Mouse (Mus musculus) midbrain, postnatal 0 days (tissue): ENCODE results near the gene Rpl36al. TPM values are rescaled to one million over a fixed set of nuclear protein-coding genes. Genes with fewer than 3 reads are reported as not detected.

Experiments used
- ATAC-seq: fragments of 200-750 bp; cut with Nextera tagmentation; 2 replicates; pipeline ENCODE4 v1.8.0; 2017; ENCODE audit warnings: moderate number of reproducible peaks, mild to moderate bottlenecking, moderate TSS enrichment, moderate library complexity; ENCODE audit not compliant: low FRiP score
- DNase-seq: peaks from one replicate; pipeline ENCODE4 v3.0.0-alpha.2; 2015; ENCODE audit warnings: low spot score
- H3K27ac ChIP-seq: fragments of 300-500 bp; sonication (generic); 2 replicates; pipeline ENCODE4 v1.5.1; 2014; ENCODE audit warnings: low read depth, mild to moderate bottlenecking, low read length, mixed read lengths
- H3K27me3 ChIP-seq: fragments of 300-500 bp; sonication (generic); 2 replicates; pipeline ENCODE4 v1.6.1; 2014; ENCODE audit warnings: low read length, control low read depth, mixed read lengths; ENCODE audit not compliant: insufficient read depth
- H3K36me3 ChIP-seq: fragments of 300-500 bp; sonication (generic); 2 replicates; pipeline ENCODE4 v1.6.1; 2014; ENCODE audit warnings: low read length, control low read depth, mixed read lengths; ENCODE audit not compliant: insufficient read depth
- H3K4me1 ChIP-seq: fragments of 300-500 bp; sonication (generic); 2 replicates; pipeline ENCODE4 v1.6.1; 2014; ENCODE audit warnings: mild to moderate bottlenecking, control low read depth, antibody characterized with exemption, low read length, mixed read lengths; ENCODE audit not compliant: insufficient read depth
- H3K4me2 ChIP-seq: fragments of 300-500 bp; sonication (generic); 2 replicates; pipeline ENCODE4 v1.6.1; 2014; ENCODE audit warnings: low read depth, mild to moderate bottlenecking, low read length, mixed read lengths; ENCODE audit not compliant: poor library complexity, severe bottlenecking
- H3K4me3 ChIP-seq: fragments of 300-500 bp; sonication (generic); 2 replicates; pipeline ENCODE4 v1.5.1; 2014; ENCODE audit warnings: low read depth, mild to moderate bottlenecking, low read length, moderate library complexity
- H3K9ac ChIP-seq: fragments of 300-500 bp; sonication (generic); replicated peaks from 2 replicates; pipeline ENCODE4 v1.6.1; 2014; ENCODE audit warnings: mild to moderate bottlenecking, low read length, moderate library complexity, mixed read lengths; ENCODE audit not compliant: poor library complexity, severe bottlenecking
- H3K9me3 ChIP-seq: fragments of 300-500 bp; sonication (generic); 2 replicates; pipeline ENCODE4 v1.6.1; 2016; ENCODE audit warnings: low read length, control low read depth
- CTCF ChIP-seq: IDR thresholded peaks from 2 replicates; pipeline ENCODE4 v1.5.1; 2016; ENCODE audit warnings: antibody characterized with exemption, mild to moderate bottlenecking
- WGBS: fragments of 180-500 bp; shearing (Covaris S2); extraction: QIAGEN DNeasy Blood & Tissue Kit; methylation state at CpG from one replicate; pipeline ENCODE4 v1.1.7; 2014; 5-methylcytosine and 5-hydroxymethylcytosine counted together
- polyA plus RNA-seq: library from polyadenylated mRNA; unstranded; fragments of >200 nt; fragmentation: Nextera tagmentation; extraction: Ambion mirVana; gene quantifications from 2 replicates; pipeline ENCODE4 v1.2.1, GENCODE M21; 2015
- total RNA-seq: library from RNA; depleted of rRNA; stranded (reverse); fragments of >200 nt; gene quantifications from 2 replicates; pipeline ENCODE4 v1.2.3, GENCODE M21; 2014

Gene Rpl36al
- total and polyA plus RNA-seq, 2 experiments from 2014 or later, result 117 to 392 TPM

DNA sequence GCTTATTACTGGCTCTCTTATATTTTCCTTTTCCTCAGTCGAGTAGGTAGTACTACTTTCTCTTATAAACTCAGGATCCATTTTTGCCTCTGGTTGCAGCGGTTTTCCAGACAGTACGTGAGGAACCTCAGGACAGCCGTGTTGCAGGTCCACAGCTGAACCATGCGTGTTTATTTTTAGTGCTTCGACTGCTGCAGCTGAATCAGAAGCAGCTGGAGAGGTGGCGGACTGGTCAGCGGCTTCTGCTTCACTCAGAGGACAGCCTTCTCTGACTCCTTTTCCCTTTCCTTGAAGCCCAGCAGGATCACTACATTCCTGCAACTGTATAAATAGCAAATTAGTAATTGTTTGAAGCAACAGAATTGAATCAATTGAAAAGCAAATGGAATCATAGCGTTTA is 6.2 kb upstream of the Rpl36al start:
- Histone ChIP-seq H3K4me3 (no peak overlapping the region), H3K9ac (no peak overlapping the region), H3K4me1 (peaks cover 12% of the 10 kb centered on the region), H3K27ac (no peak overlapping the region), H3K36me3 (no peaks in the 10 kb centered on the region), H3K4me2 (no peak overlapping the region), H3K9me3 (no peaks in the 10 kb centered on the region), H3K27me3 (no peaks in the 10 kb centered on the region)
- WGBS, result 92% methylated on average over 9 of the region's 9 CpGs
- ATAC-seq (no peak), DNase-seq (no peak)
- TF ChIP-seq CTCF, result no peak

DNA sequence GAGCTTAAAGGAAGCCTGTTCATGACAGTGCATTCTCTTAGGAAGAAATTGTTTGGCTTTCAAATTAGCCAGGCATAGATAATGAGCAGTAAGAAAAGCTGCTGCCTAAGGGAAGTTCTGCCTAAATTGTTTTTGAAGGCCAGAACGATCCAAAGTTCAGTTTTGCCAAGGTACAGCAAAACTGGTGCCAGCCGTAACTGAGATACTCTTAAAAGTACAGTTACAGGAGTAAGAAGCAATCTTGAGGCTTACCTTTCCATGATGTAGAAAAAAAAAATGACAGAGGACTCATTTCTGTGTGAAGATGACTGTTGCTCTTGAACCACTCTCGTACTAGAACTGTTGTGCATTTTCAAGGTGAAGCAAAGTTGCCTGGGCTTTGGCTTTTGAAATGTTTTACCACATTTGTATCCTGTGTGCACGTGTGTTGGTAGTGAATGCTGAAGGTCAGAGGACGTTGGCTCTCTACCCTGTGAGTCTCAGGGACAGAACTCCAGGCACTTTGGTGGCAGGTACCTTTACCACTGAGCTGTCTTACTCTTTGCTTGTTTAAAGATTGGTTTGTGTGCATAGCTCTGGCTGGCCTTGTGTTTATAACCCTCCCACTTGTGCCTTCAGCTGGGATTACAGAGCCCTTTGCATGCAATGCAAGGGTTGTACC is 3.1 kb upstream of the Rpl36al start:
- Histone ChIP-seq H3K36me3 (0 out of 2 replicates have a peak, but pooled peaks cover 2% of the 10 kb centered on the region), H3K9ac (no peak overlapping the region), H3K9me3 (no peaks in the 10 kb centered on the region), H3K4me1 (peaks cover 15% of the 10 kb centered on the region), H3K27ac (no peak overlapping the region), H3K4me2 (no peak overlapping the region), H3K4me3 (no peak overlapping the region), H3K27me3 (no peaks in the 10 kb centered on the region)
- DNase-seq, result no peak
- 65% methylated on average over 5 of the region's 5 CpGs for WGBS
- ATAC-seq, result no peak
- no peak for TF ChIP-seq CTCF

DNA sequence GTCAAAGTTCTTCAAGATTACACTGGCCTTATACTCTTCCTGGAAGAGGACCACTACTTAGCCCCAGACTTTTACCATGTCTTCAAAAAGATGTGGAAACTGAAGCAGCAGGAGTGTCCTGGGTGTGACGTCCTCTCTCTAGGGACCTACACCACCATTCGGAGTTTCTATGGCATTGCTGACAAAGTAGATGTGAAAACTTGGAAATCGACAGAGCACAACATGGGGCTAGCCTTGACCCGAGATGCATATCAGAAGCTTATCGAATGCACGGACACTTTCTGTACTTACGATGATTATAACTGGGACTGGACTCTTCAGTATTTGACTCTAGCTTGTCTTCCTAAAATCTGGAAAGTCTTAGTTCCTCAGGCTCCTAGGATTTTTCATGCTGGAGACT is 1.5 kb upstream of the Rpl36al start:
- Histone ChIP-seq H3K4me3 (peak overlapping the region; percentile 90), H3K9ac (0 out of 2 replicates have a peak overlapping the region, but pooled peaks have one; percentile 93), H3K9me3 (no peaks in the 10 kb centered on the region), H3K36me3 (0 out of 2 replicates have a peak, but pooled peaks cover 2% of the 10 kb centered on the region), H3K4me2 (peak overlapping the region; percentile 76), H3K27me3 (no peaks in the 10 kb centered on the region), H3K27ac (no peak overlapping the region), H3K4me1 (peaks cover 15% of the 10 kb centered on the region)
- DNase-seq (no peak), ATAC-seq (no peak)
- TF ChIP-seq CTCF, result no peak
- WGBS, result 72% methylated on average over 7 of the region's 7 CpGs

DNA sequence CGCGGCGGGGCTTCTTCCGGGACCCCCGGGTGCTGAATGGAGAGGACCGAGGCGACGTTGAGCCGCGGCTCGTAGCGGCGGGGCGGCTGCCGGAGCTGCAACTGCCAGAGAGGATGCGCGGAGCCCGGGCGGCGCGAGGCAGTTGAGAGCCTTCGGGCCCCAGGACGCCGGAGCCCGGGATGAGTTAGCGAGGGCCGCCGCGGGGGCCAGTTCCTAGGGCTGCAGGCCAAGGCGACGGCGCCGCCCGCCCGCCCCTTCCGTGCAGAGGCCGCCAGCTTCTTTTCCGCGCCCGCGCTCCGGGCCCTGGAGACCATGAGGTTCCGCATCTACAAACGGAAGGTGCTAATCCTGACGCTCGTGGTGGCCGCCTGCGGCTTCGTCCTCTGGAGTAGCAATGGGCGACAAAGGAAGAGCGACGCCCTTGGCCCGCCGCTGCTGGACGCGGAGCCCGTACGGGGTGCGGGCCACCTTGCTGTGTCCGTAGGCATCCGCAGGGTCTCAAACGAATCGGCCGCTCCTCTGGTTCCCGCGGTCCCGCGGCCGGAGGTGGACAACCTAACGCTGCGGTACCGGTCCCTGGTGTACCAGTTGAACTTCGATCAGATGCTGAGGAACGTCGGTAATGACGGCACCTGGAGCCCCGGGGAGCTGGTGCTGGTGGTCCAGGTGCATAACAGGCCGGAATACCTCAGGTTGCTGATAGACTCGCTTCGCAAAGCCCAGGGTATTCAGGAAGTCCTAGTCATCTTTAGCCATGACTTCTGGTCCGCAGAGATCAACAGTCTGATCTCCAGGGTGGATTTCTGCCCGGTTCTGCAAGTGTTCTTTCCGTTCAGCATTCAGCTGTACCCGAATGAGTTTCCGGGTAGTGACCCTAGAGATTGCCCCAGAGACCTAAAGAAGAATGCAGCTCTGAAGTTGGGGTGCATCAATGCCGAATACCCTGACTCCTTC is 736 bp upstream of the Rpl36al start:
- 0 out of 2 replicates have a peak, but pooled peaks cover 2% of the 10 kb centered on the region for H3K36me3 ChIP-seq
- TF ChIP-seq CTCF, result no peak
- no peaks in the 10 kb centered on the region for H3K27me3 ChIP-seq
- H3K9ac ChIP-seq, result peak overlapping the region; percentile 93
- H3K4me3 ChIP-seq, result peak overlapping the region; percentile 90
- peak overlapping the region; percentile 76 for H3K4me2 ChIP-seq
- 2% methylated on average over 84 of the region's 86 CpGs for WGBS
- H3K4me1 ChIP-seq, result peaks cover 15% of the 10 kb centered on the region
- H3K27ac ChIP-seq, result peak overlapping the region; percentile 94
- H3K9me3 ChIP-seq, result no peaks in the 10 kb centered on the region
- ATAC-seq (peak; percentile 57), DNase-seq (peak; percentile 20)

DNA sequence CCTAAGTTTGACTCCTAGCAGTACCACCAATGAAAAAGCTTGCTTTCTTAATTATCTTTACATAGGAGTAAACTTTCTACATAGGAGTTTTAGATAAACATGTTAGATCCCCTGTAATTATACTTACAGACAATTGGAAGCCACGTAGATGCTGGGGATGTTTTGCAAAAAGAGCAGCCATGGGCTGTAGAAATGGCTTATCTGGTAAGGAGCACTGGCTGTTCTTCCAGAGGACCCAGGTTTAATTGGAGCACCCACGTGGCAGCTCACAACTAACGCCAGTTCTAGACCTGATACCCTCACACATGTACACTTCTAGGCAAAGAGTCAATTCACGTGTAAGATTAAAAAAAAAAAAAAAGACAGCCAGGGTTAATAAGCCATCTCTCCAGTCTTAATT is 2.1 kb downstream of the Rpl36al start:
- H3K4me1 ChIP-seq, result peaks cover 10% of the 10 kb centered on the region
- H3K4me2 ChIP-seq, result no peak overlapping the region
- 91% methylated on average over 4 of the region's 4 CpGs for WGBS

More for the DNA sequence above, 2.1 kb downstream of the Rpl36al start:
- Histone ChIP-seq H3K36me3 (0 out of 2 replicates have a peak, but pooled peaks cover 2% of the 10 kb centered on the region), H3K9ac (no peak overlapping the region), H3K9me3 (no peaks in the 10 kb centered on the region), H3K4me3 (no peak overlapping the region), H3K27me3 (no peaks in the 10 kb centered on the region), H3K27ac (no peak overlapping the region)
- no peak for DNase-seq
- no peak for ATAC-seq
- TF ChIP-seq CTCF, result no peak
